In the genomic region with DNA sequence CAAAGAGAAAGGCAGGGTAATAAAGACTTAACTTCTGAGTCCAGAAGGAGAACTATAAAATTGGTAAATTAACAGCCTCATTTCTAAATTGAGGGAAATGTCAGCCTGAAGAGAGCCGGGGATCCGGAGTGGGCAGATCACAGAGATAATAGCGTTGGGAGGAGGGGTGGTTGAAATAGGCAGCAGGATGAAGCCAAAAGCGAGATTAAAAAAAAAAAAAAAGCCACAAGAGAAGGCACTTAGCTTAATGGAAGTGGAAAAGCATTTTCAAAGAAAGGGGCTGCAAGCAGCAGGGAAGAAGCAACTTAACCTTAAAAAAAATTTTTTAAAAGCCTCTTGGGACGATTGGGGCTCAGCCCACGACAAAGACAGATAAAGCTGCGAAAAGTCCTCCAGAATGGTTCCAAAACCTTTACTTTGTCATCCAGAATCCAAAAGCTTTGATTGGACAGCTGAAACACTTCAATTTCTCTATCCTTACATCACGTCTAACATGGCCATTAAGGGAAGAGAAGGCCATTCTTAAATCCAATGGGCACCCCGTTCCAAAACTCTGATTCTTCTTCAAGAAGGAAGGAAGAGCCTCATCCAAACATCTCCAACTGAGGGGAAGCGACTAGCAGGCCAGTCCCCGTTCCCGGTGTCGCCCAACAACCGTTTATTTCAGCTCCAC, we compare ENCODE assay signal across 9 mouse cellular contexts. TPM values are rescaled to one million over a fixed set of nuclear protein-coding genes. Genes with fewer than 3 reads are reported as not detected.
DNase-seq lines count a peak whose midpoint lies in the region; ATAC-seq and TF ChIP-seq lines count a peak whose summit lies in the region.
"Had no signal": no experiment of that assay in that cellular context is flagged by ENCODE, and none has a peak within 500 bp of the region (broad histone marks: within the 10 kb centered on the region; RNA-seq: fewer than 3 reads in every experiment).

No protein-coding gene starts in this region.

- DNase-seq in heart, embryonic 10.5 days (ENCODE audit: low spot score): no peak
- DNase-seq in heart, adult 8-10 months (ENCODE audit: low spot score): no peak
- peak; percentile 49 for DNase-seq in CD4-positive helper T cell, adult 2 months (ENCODE audit: low read depth, low spot score)
- DNase-seq in forebrain, embryonic 10.5 days (ENCODE audit: extremely low spot score, low spot score): no peak
- no peak for DNase-seq in liver, embryonic 14.5 days (ENCODE audit: low read depth in 3 of 3, low spot score in 3 of 3)
- no peak for DNase-seq in urinary bladder, postnatal 36 days (ENCODE audit: low spot score in 2 of 2)

- H3K36me3 ChIP-seq in heart, embryonic 10.5 days: peaks cover 29% of the 10 kb centered on the region
- peaks cover 42% of the 10 kb centered on the region for H3K36me3 ChIP-seq in forebrain, embryonic 10.5 days (replicated peaks)
- H3K36me3 ChIP-seq in liver, embryonic 14.5 days (replicated peaks; ENCODE audit: control insufficient read depth, insufficient read depth, low read depth): peaks cover 19% of the 10 kb centered on the region

- TF ChIP-seq CTCF in liver, embryonic 14.5 days (IDR thresholded peaks at IDR 0.05; ENCODE audit: low read depth): no peak

- peak overlapping the region; percentile 94 for H3K4me2 ChIP-seq in liver, embryonic 14.5 days (ENCODE audit: low read depth)

- 7% methylated on average over 14 of the region's 14 CpGs for WGBS in heart, embryonic 10.5 days
- 15% methylated on average over 14 of the region's 14 CpGs for WGBS in forebrain, embryonic 10.5 days
- WGBS in liver, embryonic 14.5 days (ENCODE audit: insufficient replicate concordance): under 1% methylated on average over 14 of the region's 14 CpGs

- peak overlapping the region; percentile 99 for H3K4me3 ChIP-seq in heart, embryonic 10.5 days
- peak overlapping the region; percentile 88 for H3K4me3 ChIP-seq in forebrain, embryonic 10.5 days
- H3K4me3 ChIP-seq in liver, embryonic 14.5 days (ENCODE audit: insufficient read depth in 1 of 2, low read depth in 2 of 2, low read length in 2 of 2): peak overlapping the region; percentile 97 to 99

- ATAC-seq in liver, embryonic 14.5 days (ENCODE audit: insufficient read depth): no peak
- ATAC-seq in megakaryocyte progenitor cell, adult 5-6 weeks (replicated peaks; ENCODE audit: poor library complexity): no peak
- ATAC-seq in monocyte, adult 5-6 weeks (replicated peaks; ENCODE audit: insufficient number of reproducible peaks, low FRiP score, low TSS enrichment, poor library complexity, severe bottlenecking): no peak

- no peaks in the 10 kb centered on the region for H3K9me3 ChIP-seq in heart, embryonic 10.5 days
- H3K9me3 ChIP-seq in forebrain, embryonic 10.5 days: no peaks in the 10 kb centered on the region
- no peaks in the 10 kb centered on the region for H3K9me3 ChIP-seq in liver, embryonic 14.5 days (ENCODE audit: control insufficient read depth, low read length)

- no peaks in the 10 kb centered on the region for H3K27me3 ChIP-seq in heart, embryonic 10.5 days (ENCODE audit: insufficient read depth, poor library complexity, severe bottlenecking)
- H3K27me3 ChIP-seq in forebrain, embryonic 10.5 days (ENCODE audit: poor library complexity, severe bottlenecking): no peaks in the 10 kb centered on the region
- no peaks in the 10 kb centered on the region for H3K27me3 ChIP-seq in liver, embryonic 14.5 days (ENCODE audit: control insufficient read depth, insufficient read depth, low read length)
- H3K27me3 ChIP-seq: Patski had no signal

- H3K9ac ChIP-seq in liver, embryonic 14.5 days (replicated peaks): peak overlapping the region; percentile 99

- peaks cover 29% of the 10 kb centered on the region for H3K4me1 ChIP-seq in heart, embryonic 10.5 days
- peaks cover 40% of the 10 kb centered on the region for H3K4me1 ChIP-seq in forebrain, embryonic 10.5 days
- peaks cover 20 to 29% of the 10 kb centered on the region in 2 experiments for H3K4me1 ChIP-seq in liver, embryonic 14.5 days (replicated peaks; ENCODE audit: control insufficient read depth in 2 of 2, insufficient read depth in 2 of 2, low read length in 1 of 2)

- H3K27ac ChIP-seq in heart, embryonic 10.5 days: peak overlapping the region; percentile 96
- H3K27ac ChIP-seq in forebrain, embryonic 10.5 days: peak overlapping the region; percentile 97
- peak overlapping the region; percentile 33 for H3K27ac ChIP-seq in liver, embryonic 14.5 days

- no peak for TF ChIP-seq EP300 in liver, embryonic 14.5 days (IDR thresholded peaks at IDR 0.05; ENCODE audit: low read depth)

RNA-seq across cellular contexts. Expression of gene Dpf2, which starts 1.2 kb away (rescaled TPM):
- 134 and 150 TPM in 2 replicates for polyA plus RNA-seq in heart, embryonic 10.5 days (2016; fragmentation: Nextera tagmentation; extraction: Ambion mirVana)
- 10 to 100 TPM; 71.9 to 95.2 (median 81.1) TPM for total RNA-seq in heart, adult 8-10 months (2022)
- polyA plus RNA-seq in forebrain, embryonic 10.5 days (2016; fragmentation: Nextera tagmentation; extraction: Ambion mirVana): 246 and 247 TPM in 2 replicates
- 35.3 and 36.0 TPM in 2 replicates for polyA plus RNA-seq in liver, embryonic 14.5 days (2012; rRNA removed)
- polyA plus RNA-seq in liver, embryonic 14.5 days (2014; fragmentation: Nextera tagmentation; extraction: Ambion mirVana): 45.1 and 54.5 TPM in 2 replicates
- 47.6 and 50.3 TPM in 2 replicates for total RNA-seq in megakaryocyte progenitor cell, adult 5-6 weeks (2015)
- total RNA-seq in megakaryocyte progenitor cell, adult 5-6 weeks (2017): 65.1 and 83.0 TPM in 2 replicates
- total RNA-seq in monocyte, adult 5-6 weeks (2017): 50.3 to 76.6 TPM (median 76.0 TPM) in 3 replicates

RNA-seq across cellular contexts. Expression of gene Cdc42ep2, which starts 13.1 kb away (rescaled TPM):
- 5.9 and 7.4 TPM in 2 replicates for polyA plus RNA-seq in heart, embryonic 10.5 days (2016; fragmentation: Nextera tagmentation; extraction: Ambion mirVana)
- 1 to 10 TPM; 6.0 to 9.7 (median 8.9) TPM for total RNA-seq in heart, adult 8-10 months (2022)
- 1.1 and 1.5 TPM in 2 replicates for polyA plus RNA-seq in forebrain, embryonic 10.5 days (2016; fragmentation: Nextera tagmentation; extraction: Ambion mirVana)
- polyA plus RNA-seq in liver, embryonic 14.5 days (2012; rRNA removed): 2.2 and 2.3 TPM in 2 replicates
- polyA plus RNA-seq in liver, embryonic 14.5 days (2014; fragmentation: Nextera tagmentation; extraction: Ambion mirVana): 1.6 and 2.1 TPM in 2 replicates
- not detected in 2 replicates for total RNA-seq in megakaryocyte progenitor cell, adult 5-6 weeks (2015)
- 0.07 TPM in 1 of 2 replicates, not detected in the other for total RNA-seq in megakaryocyte progenitor cell, adult 5-6 weeks (2017)
- total RNA-seq in monocyte, adult 5-6 weeks (2017): 14.7 to 32.1 TPM (median 27.0 TPM) in 3 replicates

RNA-seq across cellular contexts. Expression of gene Tigd3, which starts 17.6 kb away (rescaled TPM):
- polyA plus RNA-seq in heart, embryonic 10.5 days (2016; fragmentation: Nextera tagmentation; extraction: Ambion mirVana): 2.4 and 2.9 TPM in 2 replicates
- under 1 TPM; 0.23 to 0.50 (median 0.34) TPM for total RNA-seq in heart, adult 8-10 months (2022)
- polyA plus RNA-seq in forebrain, embryonic 10.5 days (2016; fragmentation: Nextera tagmentation; extraction: Ambion mirVana): 9.0 and 9.1 TPM in 2 replicates
- polyA plus RNA-seq in liver, embryonic 14.5 days (2012; rRNA removed): 2.2 and 2.4 TPM in 2 replicates
- polyA plus RNA-seq in liver, embryonic 14.5 days (2014; fragmentation: Nextera tagmentation; extraction: Ambion mirVana): 1.1 TPM in 2 replicates
- total RNA-seq in megakaryocyte progenitor cell, adult 5-6 weeks (2015): 0.32 and 0.81 TPM in 2 replicates
- 1.5 and 2.8 TPM in 2 replicates for total RNA-seq in megakaryocyte progenitor cell, adult 5-6 weeks (2017)
- total RNA-seq in monocyte, adult 5-6 weeks (2017): 0.64 to 0.97 TPM (median 0.95 TPM) in 3 replicates

RNA-seq across cellular contexts. Expression of gene Slc25a45, which starts 34.0 kb away (rescaled TPM):
- 2.1 and 2.5 TPM in 2 replicates for polyA plus RNA-seq in heart, embryonic 10.5 days (2016; fragmentation: Nextera tagmentation; extraction: Ambion mirVana)
- total RNA-seq in heart, adult 8-10 months (2022): 1 to 10 TPM; 2.4 to 3.8 (median 2.8) TPM
- 1.5 and 2.0 TPM in 2 replicates for polyA plus RNA-seq in forebrain, embryonic 10.5 days (2016; fragmentation: Nextera tagmentation; extraction: Ambion mirVana)
- polyA plus RNA-seq in liver, embryonic 14.5 days (2012; rRNA removed): 5.3 and 5.8 TPM in 2 replicates
- 3.2 and 4.6 TPM in 2 replicates for polyA plus RNA-seq in liver, embryonic 14.5 days (2014; fragmentation: Nextera tagmentation; extraction: Ambion mirVana)
- total RNA-seq in megakaryocyte progenitor cell, adult 5-6 weeks (2015): 28.7 and 30.5 TPM in 2 replicates
- total RNA-seq in megakaryocyte progenitor cell, adult 5-6 weeks (2017): 30.2 and 39.5 TPM in 2 replicates
- 64.4 to 73.5 TPM (median 69.7 TPM) in 3 replicates for total RNA-seq in monocyte, adult 5-6 weeks (2017)

RNA-seq across cellular contexts. Expression of gene Frmd8, which starts 36.5 kb away (rescaled TPM):
- polyA plus RNA-seq in heart, embryonic 10.5 days (2016; fragmentation: Nextera tagmentation; extraction: Ambion mirVana): 40.6 and 46.3 TPM in 2 replicates
- 1 to 10 TPM; 7.1 to 8.1 (median 7.5) TPM for total RNA-seq in heart, adult 8-10 months (2022)
- polyA plus RNA-seq in forebrain, embryonic 10.5 days (2016; fragmentation: Nextera tagmentation; extraction: Ambion mirVana): 36.9 and 40.6 TPM in 2 replicates
- 5.9 and 6.7 TPM in 2 replicates for polyA plus RNA-seq in liver, embryonic 14.5 days (2012; rRNA removed)
- 6.6 and 8.4 TPM in 2 replicates for polyA plus RNA-seq in liver, embryonic 14.5 days (2014; fragmentation: Nextera tagmentation; extraction: Ambion mirVana)
- 15.7 and 16.3 TPM in 2 replicates for total RNA-seq in megakaryocyte progenitor cell, adult 5-6 weeks (2015)
- total RNA-seq in megakaryocyte progenitor cell, adult 5-6 weeks (2017): 16.2 and 17.7 TPM in 2 replicates
- total RNA-seq in monocyte, adult 5-6 weeks (2017): 32.8 to 50.6 TPM (median 34.5 TPM) in 3 replicates

Comparison
In these comparisons a context has a peak if more than half of its experiments do, and no peak if none do; other contexts are left out.
1. H3K27ac ChIP-seq: peak in every context shown above with its lines; median percentile 97 in forebrain, embryonic 10.5 days; 96 in heart, embryonic 10.5 days; 33 in liver, embryonic 14.5 days.
2. RNA of gene Cdc42ep2, which starts 13.1 kb away (total RNA-seq): 14.7 to 32.1 TPM in monocyte, adult 5-6 weeks and 6.0 to 9.7 TPM in heart, adult 8-10 months; 0.07 TPM in megakaryocyte progenitor cell, adult 5-6 weeks; every median in the first group is over 4 times any median in the second.
3. Peak in every context shown above with its lines, with median percentiles within 50 percentile points of each other: H3K4me3 ChIP-seq.